Mouse (Mus musculus): ENCODE measurements around the gene Borcs6. TPM values are rescaled to one million over a fixed set of nuclear protein-coding genes. Genes with fewer than 3 reads are reported as not detected.

Borcs6 gene
- polyA plus RNA-seq, 1 experiment: 14.3 TPM

DNA sequence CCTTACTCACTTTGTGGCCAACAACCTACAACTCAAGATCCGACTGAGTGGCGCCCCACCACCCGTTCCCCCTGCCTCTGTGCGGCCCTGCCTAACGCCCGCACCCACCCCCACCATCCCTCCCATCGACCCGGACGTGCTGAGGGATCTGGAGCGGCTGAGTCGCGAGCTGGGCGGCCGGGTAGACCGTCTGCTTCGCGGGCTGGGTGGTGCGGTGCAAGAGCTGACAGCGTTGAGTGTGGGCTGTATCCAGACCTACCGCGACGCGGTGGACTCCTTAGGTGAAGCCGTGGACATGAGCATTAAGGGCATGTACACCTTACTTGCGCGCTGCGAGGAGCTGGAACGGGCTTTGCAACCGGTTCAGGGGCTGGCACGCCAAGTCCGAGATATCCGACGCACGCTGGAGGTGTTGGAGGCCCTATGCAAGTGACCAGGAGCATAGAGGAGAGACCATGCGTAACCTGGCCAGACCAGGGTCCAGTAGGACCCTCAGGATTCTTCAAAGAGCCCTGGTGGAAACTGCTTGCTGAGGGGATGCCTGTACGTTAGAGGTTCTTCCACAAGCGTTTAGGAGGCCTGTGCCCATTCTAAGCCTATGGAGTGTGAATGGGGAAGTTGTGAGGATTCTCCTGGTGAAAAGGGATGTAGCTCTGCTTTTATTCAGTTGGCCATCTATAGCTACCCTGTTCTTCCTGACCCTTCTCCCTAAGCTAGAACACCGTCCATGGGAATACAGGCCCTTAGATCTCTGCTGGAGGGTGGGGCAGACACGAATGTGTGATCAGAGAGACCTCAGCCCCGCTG lies 1.1 kb downstream of the Borcs6 start:
- H3K4me3 ChIP-seq (ENCODE audit: insufficient read depth, poor library complexity, severe bottlenecking): peak overlapping the region; percentile 93
- peaks cover 9% of the 10 kb centered on the region for H3K79me2 ChIP-seq (ENCODE audit: control insufficient read depth, insufficient read depth)
- no peaks in the 10 kb centered on the region for H3K36me3 ChIP-seq (ENCODE audit: control insufficient read depth, insufficient read depth)
- TF ChIP-seq FOSL1 (IDR thresholded peaks at IDR 0.05; ENCODE audit: insufficient read depth, low read length, poor library complexity, severe bottlenecking) (no peak), MYOG (IDR thresholded peaks at IDR 0.05; ENCODE audit: control insufficient read depth, extremely low read depth, insufficient read length) (no peak), CTCF (IDR thresholded peaks at IDR 0.05; ENCODE audit: control insufficient read depth, insufficient read depth, insufficient read length) (no peak), CEBPB (IDR thresholded peaks at IDR 0.05; ENCODE audit: low read depth) (no peak), MAX (IDR thresholded peaks at IDR 0.05) (no peak)
- no peaks in the 10 kb centered on the region for H3K27me3 ChIP-seq (ENCODE audit: control insufficient read depth, insufficient read depth, insufficient read length)
- peak overlapping the region; percentile 93 for H3ac ChIP-seq (ENCODE audit: control insufficient read depth, insufficient read length, low read depth)
- H3K79me3 ChIP-seq (ENCODE audit: low read depth): no peaks in the 10 kb centered on the region

DNA sequence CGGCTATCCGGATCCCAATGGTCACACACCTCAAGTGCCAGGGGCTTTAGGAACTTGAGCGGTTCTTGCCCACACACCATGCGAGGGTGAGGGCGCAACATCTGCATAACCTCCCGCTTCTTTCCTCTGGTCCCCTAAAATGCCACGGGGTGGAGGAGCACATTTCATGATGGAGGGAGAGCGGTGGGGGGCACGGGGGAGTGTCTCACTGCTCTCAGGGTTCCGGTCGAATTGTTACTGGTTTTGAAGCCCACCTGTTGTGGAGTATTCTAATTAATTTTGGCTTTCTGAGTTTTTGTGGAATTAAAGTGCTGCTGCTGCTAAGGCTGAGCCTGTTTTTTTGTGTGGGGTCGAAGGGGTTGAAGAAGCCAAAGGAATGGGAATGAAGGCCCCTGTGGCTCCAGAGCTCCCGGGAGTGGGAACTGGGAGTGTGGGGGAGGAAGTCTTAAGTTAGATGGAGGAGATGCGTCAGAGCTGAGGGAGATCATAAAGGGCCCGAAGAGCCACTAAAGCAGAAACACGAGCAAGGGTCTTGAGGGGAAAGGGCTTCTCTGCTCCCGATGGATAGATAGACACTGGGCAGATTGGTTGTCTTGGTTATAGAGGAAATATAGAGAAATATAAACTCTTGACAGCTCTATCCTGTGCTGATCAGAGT lies 1.9 kb downstream of the Borcs6 start:
- no peak overlapping the region for H3ac ChIP-seq (ENCODE audit: control insufficient read depth, insufficient read length, low read depth)
- no peaks in the 10 kb centered on the region for H3K27me3 ChIP-seq (ENCODE audit: control insufficient read depth, insufficient read depth, insufficient read length)
- no peaks in the 10 kb centered on the region for H3K79me3 ChIP-seq (ENCODE audit: low read depth)
- TF ChIP-seq CEBPB (IDR thresholded peaks at IDR 0.05; ENCODE audit: low read depth) (no peak), CTCF (IDR thresholded peaks at IDR 0.05; ENCODE audit: control insufficient read depth, insufficient read depth, insufficient read length) (no peak), MAX (IDR thresholded peaks at IDR 0.05) (no peak), USF1 (IDR thresholded peaks at IDR 0.05; ENCODE audit: low read depth) (no peak), FOSL1 (IDR thresholded peaks at IDR 0.05; ENCODE audit: insufficient read depth, low read length, poor library complexity, severe bottlenecking) (no peak), MYOD1 (IDR thresholded peaks at IDR 0.05; ENCODE audit: control insufficient read depth, insufficient read length, low read depth) (no peak), MYOG (IDR thresholded peaks at IDR 0.05; ENCODE audit: control insufficient read depth, extremely low read depth, insufficient read length) (no peak)
- no peaks in the 10 kb centered on the region for H3K36me3 ChIP-seq (ENCODE audit: control insufficient read depth, insufficient read depth)
- peaks cover 9% of the 10 kb centered on the region for H3K79me2 ChIP-seq (ENCODE audit: control insufficient read depth, insufficient read depth)
- H3K4me3 ChIP-seq (ENCODE audit: insufficient read depth, poor library complexity, severe bottlenecking): no peak overlapping the region

GRCm38 (mm10) chr11:69062194-69062760 lies 2.8 kb downstream of the Borcs6 start:
- no peak for TF ChIP-seq MYOG (IDR thresholded peaks at IDR 0.05; ENCODE audit: control insufficient read depth, extremely low read depth, insufficient read length)
- TF ChIP-seq CEBPB (IDR thresholded peaks at IDR 0.05; ENCODE audit: low read depth): peak; percentile 20
- TF ChIP-seq MYOD1 (IDR thresholded peaks at IDR 0.05; ENCODE audit: control insufficient read depth, insufficient read length, low read depth): no peak
- TF ChIP-seq USF1 (IDR thresholded peaks at IDR 0.05; ENCODE audit: low read depth): no peak
- TF ChIP-seq MAX (IDR thresholded peaks at IDR 0.05): no peak
- no peak for TF ChIP-seq CTCF (IDR thresholded peaks at IDR 0.05; ENCODE audit: control insufficient read depth, insufficient read depth, insufficient read length)

DNA sequence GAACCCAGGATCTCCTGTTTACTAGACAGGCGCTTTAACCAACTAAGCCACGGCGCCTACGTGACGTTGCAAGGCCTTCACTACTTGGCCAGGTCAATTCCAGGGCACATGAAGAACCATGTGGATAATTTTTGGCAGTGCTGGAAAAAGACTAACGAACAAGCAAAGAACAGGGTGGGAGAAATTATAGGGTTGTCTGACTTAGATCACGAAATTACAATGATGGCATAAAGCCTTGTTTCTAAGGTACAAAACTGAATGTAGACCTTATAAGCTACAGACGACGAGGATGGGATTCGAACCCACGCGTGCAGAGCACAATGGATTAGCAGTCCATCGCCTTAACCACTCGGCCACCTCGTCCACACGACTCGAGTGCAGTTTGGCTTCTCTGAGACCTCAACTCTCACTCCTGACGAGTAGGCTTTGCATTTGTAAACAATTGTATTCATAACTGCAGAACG lies 3.3 kb downstream of the Borcs6 start:
- peak overlapping the region; percentile 55 for H3K4me3 ChIP-seq (ENCODE audit: insufficient read depth, poor library complexity, severe bottlenecking)
- TF ChIP-seq CEBPB (IDR thresholded peaks at IDR 0.05; ENCODE audit: low read depth): peak; percentile 22
- no peak for TF ChIP-seq MAX (IDR thresholded peaks at IDR 0.05)
- no peak for TF ChIP-seq USF1 (IDR thresholded peaks at IDR 0.05; ENCODE audit: low read depth)
- TF ChIP-seq FOSL1 (IDR thresholded peaks at IDR 0.05; ENCODE audit: insufficient read depth, low read length, poor library complexity, severe bottlenecking): no peak
- no peak for TF ChIP-seq MYOG (IDR thresholded peaks at IDR 0.05; ENCODE audit: control insufficient read depth, extremely low read depth, insufficient read length)
- TF ChIP-seq MYOD1 (IDR thresholded peaks at IDR 0.05; ENCODE audit: control insufficient read depth, insufficient read length, low read depth): no peak

More at GRCm38 (mm10) chr11:69062194-69062760, 2.8 kb downstream of the Borcs6 start:
- Histone ChIP-seq H3K79me3 (ENCODE audit: low read depth) (no peaks in the 10 kb centered on the region), H3K27me3 (ENCODE audit: control insufficient read depth, insufficient read depth, insufficient read length) (no peaks in the 10 kb centered on the region), H3K36me3 (ENCODE audit: control insufficient read depth, insufficient read depth) (no peaks in the 10 kb centered on the region), H3K4me3 (ENCODE audit: insufficient read depth, poor library complexity, severe bottlenecking) (peak overlapping the region; percentile 2), H3K79me2 (ENCODE audit: control insufficient read depth, insufficient read depth) (peaks cover 9% of the 10 kb centered on the region), H3ac (ENCODE audit: control insufficient read depth, insufficient read length, low read depth) (peak overlapping the region; percentile 15)

GRCm38 (mm10) chr11:69063413-69064201 lies 4.1 kb downstream of the Borcs6 start:
- TF ChIP-seq MYOD1 (IDR thresholded peaks at IDR 0.05; ENCODE audit: control insufficient read depth, insufficient read length, low read depth): no peak
- TF ChIP-seq CEBPB (IDR thresholded peaks at IDR 0.05; ENCODE audit: low read depth): no peak
- no peak for TF ChIP-seq FOSL1 (IDR thresholded peaks at IDR 0.05; ENCODE audit: insufficient read depth, low read length, poor library complexity, severe bottlenecking)
- no peak for TF ChIP-seq MYOG (IDR thresholded peaks at IDR 0.05; ENCODE audit: control insufficient read depth, extremely low read depth, insufficient read length)
- TF ChIP-seq MAX (IDR thresholded peaks at IDR 0.05): no peak
- TF ChIP-seq CTCF (IDR thresholded peaks at IDR 0.05; ENCODE audit: control insufficient read depth, insufficient read depth, insufficient read length): no peak
- Histone ChIP-seq H3K79me3 (ENCODE audit: low read depth) (no peaks in the 10 kb centered on the region), H3K27me3 (ENCODE audit: control insufficient read depth, insufficient read depth, insufficient read length) (no peaks in the 10 kb centered on the region), H3K36me3 (ENCODE audit: control insufficient read depth, insufficient read depth) (no peaks in the 10 kb centered on the region), H3K79me2 (ENCODE audit: control insufficient read depth, insufficient read depth) (peaks cover 9% of the 10 kb centered on the region), H3ac (ENCODE audit: control insufficient read depth, insufficient read length, low read depth) (peak overlapping the region; percentile 64), H3K4me3 (ENCODE audit: insufficient read depth, poor library complexity, severe bottlenecking) (peak overlapping the region; percentile 55)

More for the DNA sequence above, 3.3 kb downstream of the Borcs6 start:
- Histone ChIP-seq H3K36me3 (ENCODE audit: control insufficient read depth, insufficient read depth) (no peaks in the 10 kb centered on the region), H3K79me2 (ENCODE audit: control insufficient read depth, insufficient read depth) (peaks cover 9% of the 10 kb centered on the region), H3ac (ENCODE audit: control insufficient read depth, insufficient read length, low read depth) (peak overlapping the region; percentile 33), H3K79me3 (ENCODE audit: low read depth) (no peaks in the 10 kb centered on the region), H3K27me3 (ENCODE audit: control insufficient read depth, insufficient read depth, insufficient read length) (no peaks in the 10 kb centered on the region)
